Mouse (Mus musculus) brain, embryonic 14.5 days (tissue): ENCODE data around the gene Nckap5.

Source experiments
- CTCF ChIP-seq: fragments of 200-500 bp; IDR thresholded peaks from 2 replicates; pipeline ENCODE4 v1.5.1; 2012; ENCODE audit warnings: inconsistent platforms, mild to moderate bottlenecking, moderate library complexity, borderline replicate concordance; ENCODE audit not compliant: insufficient read depth, insufficient read length; ENCODE audit errors: extremely low read depth
- POLR2A ChIP-seq: fragments of 200-500 bp; IDR thresholded peaks from 2 replicates; pipeline ENCODE4 v1.6.1; 2012; ENCODE audit warnings: mild to moderate bottlenecking, inconsistent platforms, borderline replicate concordance; ENCODE audit not compliant: poor library complexity, insufficient read depth, insufficient read length, severe bottlenecking; ENCODE audit errors: extremely low read depth

- no peak for TF ChIP-seq CTCF
- no peak for TF ChIP-seq POLR2A
These were observed 576.7 kb downstream of the Nckap5 start for GRCm38 (mm10) chr1:126253934-126254333.
